ENCODE assay signal across 8 mouse cellular contexts in genomic region chr5:140705501-140706171, GRCm38 (mm10). TPM values are rescaled to one million over a fixed set of nuclear protein-coding genes. Genes with fewer than 3 reads are reported as not detected.
DNase-seq lines count a peak whose midpoint lies in the region; ATAC-seq lines count a peak whose summit lies in the region.

No protein-coding gene starts in this region.

- DNase-seq in kidney, adult 8-10 months: peak; percentile 17 to 22
- DNase-seq in kidney, postnatal 25 days: no peak
- peak; percentile 13 for DNase-seq in c-Kit-positive CD71-positive TER-119-positive erythroid progenitor cells, embryonic 14.5 days (ENCODE audit: low spot score)
- peak; percentile 14 for DNase-seq in hindbrain, embryonic 11.5 days (ENCODE audit: low spot score)
- no peak for DNase-seq in liver, embryonic 13.5 days
- DNase-seq in spleen, postnatal 14 days (ENCODE audit: low spot score in 2 of 2): no peak
- no peak for DNase-seq in adrenal gland, adult 18-20 months (ENCODE audit: low spot score in 2 of 2)

- H3K4me2 ChIP-seq in hindbrain, embryonic 11.5 days (replicated peaks; ENCODE audit: low read depth, low read length): peak overlapping the region; percentile 80
- H3K4me2 ChIP-seq in liver, embryonic 13.5 days: peak overlapping the region; percentile 97
- peak overlapping the region; percentile 80 for H3K4me2 ChIP-seq in stomach, embryonic 15.5 days

- no peak overlapping the region; the same call in 1 of the 2 replicates for H3K27ac ChIP-seq in hindbrain, embryonic 11.5 days (ENCODE audit: low read depth, low read length)
- peak overlapping the region; percentile 88 for H3K27ac ChIP-seq in liver, embryonic 13.5 days
- peak overlapping the region; percentile 87 for H3K27ac ChIP-seq in stomach, embryonic 15.5 days

- H3K9ac ChIP-seq in hindbrain, embryonic 11.5 days (ENCODE audit: low read depth, low read length): peak overlapping the region; percentile 75
- H3K9ac ChIP-seq in liver, embryonic 13.5 days: peak overlapping the region; percentile 82
- peak overlapping the region; percentile 68 for H3K9ac ChIP-seq in stomach, embryonic 15.5 days

- H3K36me3 ChIP-seq in hindbrain, embryonic 11.5 days (ENCODE audit: control insufficient read depth, insufficient read depth, low read length): no peaks in the 10 kb centered on the region
- peaks cover 19% of the 10 kb centered on the region for H3K36me3 ChIP-seq in liver, embryonic 13.5 days
- H3K36me3 ChIP-seq in stomach, embryonic 15.5 days: peaks cover 10% of the 10 kb centered on the region

- no peaks in the 10 kb centered on the region for H3K9me3 ChIP-seq in hindbrain, embryonic 11.5 days (ENCODE audit: control insufficient read depth, low read length)
- H3K9me3 ChIP-seq in liver, embryonic 13.5 days (replicated peaks): no peaks in the 10 kb centered on the region
- H3K9me3 ChIP-seq in stomach, embryonic 15.5 days: no peaks in the 10 kb centered on the region

- ATAC-seq in hindbrain, embryonic 11.5 days (ENCODE audit: low FRiP score): no peak
- no peak for ATAC-seq in liver, embryonic 13.5 days (ENCODE audit: low read depth)
- ATAC-seq in stomach, embryonic 15.5 days (ENCODE audit: insufficient read depth, low FRiP score, low read depth): no peak

- no peaks in the 10 kb centered on the region for H3K27me3 ChIP-seq in hindbrain, embryonic 11.5 days (ENCODE audit: control insufficient read depth, insufficient read depth, low read length)
- no peaks in the 10 kb centered on the region for H3K27me3 ChIP-seq in liver, embryonic 13.5 days
- H3K27me3 ChIP-seq in stomach, embryonic 15.5 days (replicated peaks): no peaks in the 10 kb centered on the region

- H3K4me1 ChIP-seq in hindbrain, embryonic 11.5 days (replicated peaks; ENCODE audit: control insufficient read depth, insufficient read depth, low read length): peaks cover 4% of the 10 kb centered on the region; the same call in 1 of the 2 replicates
- H3K4me1 ChIP-seq in liver, embryonic 13.5 days (replicated peaks): peaks cover 57% of the 10 kb centered on the region
- peaks cover 33% of the 10 kb centered on the region for H3K4me1 ChIP-seq in stomach, embryonic 15.5 days

- WGBS in hindbrain, embryonic 11.5 days: 65% methylated on average over 7 of the region's 7 CpGs
- WGBS in liver, embryonic 13.5 days (ENCODE audit: insufficient replicate concordance): 34% methylated on average over 7 of the region's 7 CpGs
- WGBS in stomach, embryonic 15.5 days: 43% methylated on average over 7 of the region's 7 CpGs

- peak overlapping the region; percentile 61 for H3K4me3 ChIP-seq in hindbrain, embryonic 11.5 days (ENCODE audit: low read depth, low read length)
- peak overlapping the region; percentile 71 for H3K4me3 ChIP-seq in liver, embryonic 13.5 days (replicated peaks)
- peak overlapping the region; percentile 58 for H3K4me3 ChIP-seq in stomach, embryonic 15.5 days (replicated peaks)

RNA-seq across cellular contexts. Expression of gene Brat1, which starts 0.8 kb away (rescaled TPM):
- 8.8 and 9.6 TPM in 2 replicates for polyA plus RNA-seq in hindbrain, embryonic 11.5 days (2014; fragmentation: Nextera tagmentation; extraction: Ambion mirVana)
- 8.0 and 8.2 TPM in 2 replicates for polyA plus RNA-seq in liver, embryonic 13.5 days (2015; fragmentation: Nextera tagmentation; extraction: Ambion mirVana)
- 18.7 and 20.4 TPM in 2 replicates for polyA plus RNA-seq in stomach, embryonic 15.5 days (2015; fragmentation: Nextera tagmentation; extraction: Ambion mirVana)
- 10 to 100 TPM; 12.7 to 14.9 TPM for total RNA-seq in adrenal gland, adult 18-20 months (2021)

RNA-seq across cellular contexts. Expression of gene Iqce, which starts 3.5 kb away (rescaled TPM):
- polyA plus RNA-seq in hindbrain, embryonic 11.5 days (2014; fragmentation: Nextera tagmentation; extraction: Ambion mirVana): 15.1 and 16.8 TPM in 2 replicates
- polyA plus RNA-seq in liver, embryonic 13.5 days (2015; fragmentation: Nextera tagmentation; extraction: Ambion mirVana): 4.3 and 5.6 TPM in 2 replicates
- polyA plus RNA-seq in stomach, embryonic 15.5 days (2015; fragmentation: Nextera tagmentation; extraction: Ambion mirVana): 20.3 and 21.1 TPM in 2 replicates
- 10 to 100 TPM; 11.4 to 14.3 TPM for total RNA-seq in adrenal gland, adult 18-20 months (2021)

RNA-seq across cellular contexts. Expression of gene Amz1, which starts 18.3 kb away (rescaled TPM):
- polyA plus RNA-seq in hindbrain, embryonic 11.5 days (2014; fragmentation: Nextera tagmentation; extraction: Ambion mirVana): 0.32 and 1.5 TPM in 2 replicates
- 0.82 and 0.97 TPM in 2 replicates for polyA plus RNA-seq in liver, embryonic 13.5 days (2015; fragmentation: Nextera tagmentation; extraction: Ambion mirVana)
- 1.1 and 1.3 TPM in 2 replicates for polyA plus RNA-seq in stomach, embryonic 15.5 days (2015; fragmentation: Nextera tagmentation; extraction: Ambion mirVana)
- 1 to 10 TPM in 1 of 2 experiments, under 1 TPM in 1; 0.17 to 1.5 TPM for total RNA-seq in adrenal gland, adult 18-20 months (2021)

RNA-seq across cellular contexts. Expression of gene Ttyh3, which starts 56.8 kb away (rescaled TPM):
- 52.9 and 53.1 TPM in 2 replicates for polyA plus RNA-seq in hindbrain, embryonic 11.5 days (2014; fragmentation: Nextera tagmentation; extraction: Ambion mirVana)
- polyA plus RNA-seq in liver, embryonic 13.5 days (2015; fragmentation: Nextera tagmentation; extraction: Ambion mirVana): 4.8 and 4.9 TPM in 2 replicates
- polyA plus RNA-seq in stomach, embryonic 15.5 days (2015; fragmentation: Nextera tagmentation; extraction: Ambion mirVana): 31.9 and 38.0 TPM in 2 replicates
- total RNA-seq in adrenal gland, adult 18-20 months (2021): 10 to 100 TPM; 26.5 to 70.6 TPM

Comparison
In these comparisons a context has a peak if more than half of its experiments do, and no peak if none do; other contexts are left out.
1. DNase-seq: peak in kidney, adult 8-10 months (2 of 2), c-Kit-positive CD71-positive TER-119-positive erythroid progenitor cells, embryonic 14.5 days (single experiment) and hindbrain, embryonic 11.5 days (single experiment); none in kidney, postnatal 25 days (0 of 2), liver, embryonic 13.5 days (single experiment), spleen, postnatal 14 days (0 of 2) and adrenal gland, adult 18-20 months (0 of 2).
2. Peak in every context shown above with its lines, with median percentiles within 50 percentile points of each other: H3K4me2 ChIP-seq, H3K4me3 ChIP-seq and H3K9ac ChIP-seq.